Mouse (Mus musculus) ES-E14 (cell line): Measurements from ENCODE around the gene Guca1a.
"Not testable (repeated sequence)": the region's sequence is repeated elsewhere in the genome, so short reads cannot be mapped to it uniquely, and the experiment has no call there.

Source experiments
- CHD2 ChIP-seq: IDR thresholded peaks from 2 replicates; pipeline ENCODE4 v1.6.1; 2014; ENCODE audit warnings: mild to moderate bottlenecking, low read depth, low read length, inconsistent platforms
- HCFC1 ChIP-seq: IDR thresholded peaks from 2 replicates; pipeline ENCODE4 v1.6.1; 2012; ENCODE audit warnings: low read length, inconsistent platforms, borderline replicate concordance; ENCODE audit not compliant: insufficient read depth
- MAFK ChIP-seq: IDR thresholded peaks from 2 replicates; pipeline ENCODE4 v1.6.1; 2014; ENCODE audit warnings: mild to moderate bottlenecking, low read depth, low read length, inconsistent platforms; ENCODE audit not compliant: insufficient read depth
- ZC3H11A ChIP-seq: IDR thresholded peaks from 2 replicates; pipeline ENCODE4 v1.6.1; 2012; ENCODE audit warnings: low read depth, mild to moderate bottlenecking, inconsistent platforms, low read length, borderline replicate concordance
- ZNF384 ChIP-seq: IDR thresholded peaks from 2 replicates; pipeline ENCODE4 v1.6.1; 2012; ENCODE audit warnings: low read depth, low read length, inconsistent platforms

GRCm38 (mm10) chr17:47409897-47410861 is 9.8 kb upstream of the Guca1a start:
- not testable (repeated sequence) for TF ChIP-seq ZC3H11A, MAFK, HCFC1, CHD2, ZNF384
